Mouse (Mus musculus): ENCODE results near the gene Hsd11b1. TPM values are rescaled to one million over a fixed set of nuclear protein-coding genes. Genes with fewer than 3 reads are reported as not detected.
"Not testable (repeated sequence)": the region's sequence is repeated elsewhere in the genome, so short reads cannot be mapped to it uniquely, and the experiment has no call there.

Gene Hsd11b1
- polyA plus RNA-seq, 1 experiment from 2014 or later: 11.4 TPM

DNA sequence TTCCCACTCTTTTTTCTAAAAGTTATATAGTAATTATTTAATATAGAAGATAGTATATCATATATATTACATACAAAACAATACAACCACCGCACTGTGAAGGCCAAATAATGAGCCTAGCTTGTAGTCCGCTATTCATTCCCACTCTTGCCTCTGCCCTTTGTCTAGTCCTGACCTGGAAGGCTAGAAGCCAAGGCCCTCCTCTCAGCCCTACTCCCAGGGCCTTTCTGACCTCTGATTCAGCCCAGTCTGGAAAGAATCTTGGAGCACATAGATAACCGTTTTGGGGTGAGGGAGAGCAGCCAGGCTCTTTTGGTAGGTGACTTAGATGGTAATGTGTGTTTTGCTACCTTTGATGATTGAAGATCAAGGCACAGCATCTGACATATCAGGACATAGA, 30.1 kb upstream of the Hsd11b1 start:
- no peak for TF ChIP-seq CTCF (IDR thresholded peaks at IDR 0.05; ENCODE audit: low read depth)
- DNase-seq (ENCODE audit: low spot score): no peak
- H3K9me3 ChIP-seq (replicated peaks; ENCODE audit: low read length): no peaks in the 10 kb centered on the region
- WGBS: 77% methylated on average over 3 of the region's 3 CpGs
- no peak overlapping the region for H3K4me2 ChIP-seq (ENCODE audit: low read length)
- H3K36me3 ChIP-seq (ENCODE audit: insufficient read depth, low read length): no peaks in the 10 kb centered on the region
- no peak overlapping the region for H3K9ac ChIP-seq (ENCODE audit: low read depth, low read length)
- H3K4me1 ChIP-seq (replicated peaks; ENCODE audit: insufficient read depth, low read length): no peaks in the 10 kb centered on the region
- no peaks in the 10 kb centered on the region for H3K27me3 ChIP-seq (ENCODE audit: insufficient read depth, low read length)
- no peak overlapping the region for H3K27ac ChIP-seq
- ATAC-seq (replicated peaks; ENCODE audit: low FRiP score, low read depth): no peak
- no peak overlapping the region for H3K4me3 ChIP-seq (replicated peaks; ENCODE audit: low read depth, low read length)

DNA sequence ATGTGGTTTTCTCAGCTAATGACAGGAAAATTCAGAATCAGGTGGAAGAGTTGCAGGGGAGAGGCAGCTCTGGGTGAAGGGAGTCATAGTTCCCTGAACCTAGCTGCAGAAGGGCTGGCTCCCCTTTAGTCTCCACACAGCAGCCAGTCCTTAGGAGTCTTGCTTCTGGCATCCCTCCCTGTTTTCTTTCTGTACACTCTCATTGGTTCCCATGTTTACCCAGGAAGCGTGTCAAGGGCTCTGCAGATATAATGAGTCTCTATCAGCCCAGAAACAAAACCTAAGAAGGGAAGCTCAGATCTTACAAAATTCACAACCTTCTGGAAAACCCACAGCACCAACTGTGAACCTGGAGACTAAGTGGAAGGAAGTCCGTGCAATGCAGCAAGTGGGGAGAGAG, 29.2 kb upstream of the Hsd11b1 start:
- H3K27ac ChIP-seq: no peak overlapping the region
- DNase-seq (ENCODE audit: low spot score): no peak
- no peak overlapping the region for H3K9ac ChIP-seq (ENCODE audit: low read depth, low read length)
- no peaks in the 10 kb centered on the region for H3K36me3 ChIP-seq (ENCODE audit: insufficient read depth, low read length)
- 59% methylated on average over 2 of the region's 2 CpGs for WGBS
- H3K4me3 ChIP-seq (replicated peaks; ENCODE audit: low read depth, low read length): no peak overlapping the region
- no peak overlapping the region for H3K4me2 ChIP-seq (ENCODE audit: low read length)
- H3K9me3 ChIP-seq (replicated peaks; ENCODE audit: low read length): no peaks in the 10 kb centered on the region
- no peaks in the 10 kb centered on the region for H3K27me3 ChIP-seq (ENCODE audit: insufficient read depth, low read length)
- no peak for TF ChIP-seq CTCF (IDR thresholded peaks at IDR 0.05; ENCODE audit: low read depth)
- ATAC-seq (replicated peaks; ENCODE audit: low FRiP score, low read depth): no peak
- no peaks in the 10 kb centered on the region for H3K4me1 ChIP-seq (replicated peaks; ENCODE audit: insufficient read depth, low read length)

DNA sequence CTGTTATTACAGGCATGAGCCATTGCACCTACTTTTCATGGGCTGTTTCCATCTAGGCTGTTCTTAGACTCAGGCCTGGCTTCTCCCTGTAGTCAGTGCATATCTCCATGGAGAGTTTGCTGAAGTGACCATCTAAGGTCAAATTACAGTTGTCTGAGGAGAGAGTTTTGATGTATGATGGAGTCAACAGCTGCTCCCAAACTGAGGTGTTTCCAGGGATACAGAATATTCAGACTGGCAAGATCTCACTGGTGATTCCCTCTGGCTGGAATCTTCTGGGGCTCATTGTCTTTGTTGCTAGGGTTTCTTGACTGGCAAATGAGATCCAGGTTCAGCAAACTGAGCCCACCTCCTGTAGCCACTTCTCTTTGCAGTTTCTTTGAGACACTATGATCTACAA, 26.8 kb upstream of the Hsd11b1 start:
- Histone ChIP-seq H3K4me2 (ENCODE audit: low read length) (no peak overlapping the region), H3K27me3 (ENCODE audit: insufficient read depth, low read length) (no peaks in the 10 kb centered on the region), H3K4me3 (replicated peaks; ENCODE audit: low read depth, low read length) (no peak overlapping the region), H3K27ac (no peak overlapping the region), H3K9me3 (replicated peaks; ENCODE audit: low read length) (no peaks in the 10 kb centered on the region), H3K4me1 (replicated peaks; ENCODE audit: insufficient read depth, low read length) (no peaks in the 10 kb centered on the region), H3K9ac (ENCODE audit: low read depth, low read length) (no peak overlapping the region), H3K36me3 (ENCODE audit: insufficient read depth, low read length) (no peaks in the 10 kb centered on the region)
- no peak for TF ChIP-seq CTCF (IDR thresholded peaks at IDR 0.05; ENCODE audit: low read depth)
- no peak for DNase-seq (ENCODE audit: low spot score)
- no peak for ATAC-seq (replicated peaks; ENCODE audit: low FRiP score, low read depth)

DNA sequence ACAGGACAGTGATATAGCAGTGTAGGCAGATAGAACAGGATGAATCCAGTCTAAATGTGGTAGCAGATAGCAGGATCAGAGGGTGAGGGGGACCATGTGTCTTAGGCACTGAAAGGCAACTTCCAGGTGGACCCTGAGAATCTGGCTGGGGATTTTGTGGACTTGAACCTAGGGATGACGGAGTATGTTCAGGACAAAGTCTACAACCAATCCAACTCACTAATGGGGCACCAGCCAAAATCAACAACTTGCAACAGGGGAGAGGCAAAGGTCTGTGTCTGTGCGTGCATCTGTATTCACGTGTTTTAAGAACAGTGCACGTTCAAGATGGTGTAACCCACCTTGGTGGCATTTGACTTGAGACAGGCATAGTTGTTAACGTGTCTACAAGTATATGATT, 26.0 kb upstream of the Hsd11b1 start:
- ATAC-seq (replicated peaks; ENCODE audit: low FRiP score, low read depth) (no peak), DNase-seq (ENCODE audit: low spot score) (no peak)
- no peaks in the 10 kb centered on the region for H3K27me3 ChIP-seq (ENCODE audit: insufficient read depth, low read length)
- no peaks in the 10 kb centered on the region for H3K4me1 ChIP-seq (replicated peaks; ENCODE audit: insufficient read depth, low read length)
- 72% methylated on average over 5 of the region's 5 CpGs for WGBS
- no peaks in the 10 kb centered on the region for H3K36me3 ChIP-seq (ENCODE audit: insufficient read depth, low read length)
- TF ChIP-seq CTCF (IDR thresholded peaks at IDR 0.05; ENCODE audit: low read depth): no peak
- H3K27ac ChIP-seq: no peak overlapping the region
- no peak overlapping the region for H3K4me2 ChIP-seq (ENCODE audit: low read length)
- no peaks in the 10 kb centered on the region for H3K9me3 ChIP-seq (replicated peaks; ENCODE audit: low read length)
- no peak overlapping the region for H3K4me3 ChIP-seq (replicated peaks; ENCODE audit: low read depth, low read length)
- no peak overlapping the region for H3K9ac ChIP-seq (ENCODE audit: low read depth, low read length)

DNA sequence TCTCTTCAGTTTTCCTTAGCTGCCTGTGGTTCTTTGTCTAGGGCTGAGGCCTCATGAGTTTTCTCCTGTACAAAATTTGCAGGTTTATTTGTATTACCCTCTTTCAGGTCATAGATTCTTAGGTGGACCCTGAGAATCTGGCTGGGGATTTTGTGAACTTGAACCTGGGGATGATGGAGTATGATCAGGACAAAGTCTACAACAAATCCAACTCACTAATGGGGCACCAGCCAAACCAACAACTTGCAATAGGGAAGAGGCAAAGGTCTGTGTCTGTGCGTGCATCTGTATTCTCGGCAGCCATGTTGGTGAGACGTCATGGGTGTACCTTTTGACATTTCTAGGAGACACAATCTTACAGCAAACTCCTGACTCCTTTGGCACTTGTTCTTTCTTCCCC, 25.2 kb upstream of the Hsd11b1 start:
- H3K27me3 ChIP-seq (ENCODE audit: insufficient read depth, low read length): no peaks in the 10 kb centered on the region
- no peak overlapping the region for H3K27ac ChIP-seq
- H3K4me3 ChIP-seq (replicated peaks; ENCODE audit: low read depth, low read length): no peak overlapping the region
- no peaks in the 10 kb centered on the region for H3K36me3 ChIP-seq (ENCODE audit: insufficient read depth, low read length)
- no peak overlapping the region for H3K4me2 ChIP-seq (ENCODE audit: low read length)
- no peaks in the 10 kb centered on the region for H3K9me3 ChIP-seq (replicated peaks; ENCODE audit: low read length)
- no peak for ATAC-seq (replicated peaks; ENCODE audit: low FRiP score, low read depth)
- 86% methylated on average over 3 of the region's 3 CpGs for WGBS
- H3K9ac ChIP-seq (ENCODE audit: low read depth, low read length): no peak overlapping the region
- no peak for TF ChIP-seq CTCF (IDR thresholded peaks at IDR 0.05; ENCODE audit: low read depth)
- no peak for DNase-seq (ENCODE audit: low spot score)
- H3K4me1 ChIP-seq (replicated peaks; ENCODE audit: insufficient read depth, low read length): no peaks in the 10 kb centered on the region

DNA sequence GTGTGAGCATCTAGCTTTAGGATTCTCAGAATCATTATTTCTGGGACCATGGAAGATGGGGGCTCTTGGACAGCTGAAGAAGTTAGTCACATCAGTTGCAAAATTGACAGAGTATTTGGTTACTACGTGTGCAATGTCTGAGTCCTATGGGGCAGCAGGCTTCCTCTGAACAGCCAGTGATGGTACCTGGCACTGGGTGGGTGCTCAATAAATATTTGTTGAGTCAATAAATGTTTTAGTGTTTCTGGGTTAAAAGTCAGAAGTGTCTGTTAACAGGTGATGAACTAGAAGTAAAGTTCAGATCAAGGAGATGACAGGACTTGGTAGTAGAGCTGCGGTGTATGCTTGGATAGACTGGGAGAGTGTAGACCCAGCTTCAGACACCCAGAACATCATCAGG, 23.7 kb upstream of the Hsd11b1 start:
- Histone ChIP-seq H3K4me3 (replicated peaks; ENCODE audit: low read depth, low read length) (no peak overlapping the region), H3K27ac (no peak overlapping the region), H3K9ac (ENCODE audit: low read depth, low read length) (no peak overlapping the region), H3K36me3 (ENCODE audit: insufficient read depth, low read length) (no peaks in the 10 kb centered on the region), H3K4me1 (replicated peaks; ENCODE audit: insufficient read depth, low read length) (no peaks in the 10 kb centered on the region), H3K27me3 (ENCODE audit: insufficient read depth, low read length) (no peaks in the 10 kb centered on the region), H3K9me3 (replicated peaks; ENCODE audit: low read length) (no peaks in the 10 kb centered on the region), H3K4me2 (ENCODE audit: low read length) (no peak overlapping the region)
- ATAC-seq (replicated peaks; ENCODE audit: low FRiP score, low read depth): no peak
- 78% methylated on average over 2 of the region's 2 CpGs for WGBS
- no peak for TF ChIP-seq CTCF (IDR thresholded peaks at IDR 0.05; ENCODE audit: low read depth)
- no peak for DNase-seq (ENCODE audit: low spot score)

DNA sequence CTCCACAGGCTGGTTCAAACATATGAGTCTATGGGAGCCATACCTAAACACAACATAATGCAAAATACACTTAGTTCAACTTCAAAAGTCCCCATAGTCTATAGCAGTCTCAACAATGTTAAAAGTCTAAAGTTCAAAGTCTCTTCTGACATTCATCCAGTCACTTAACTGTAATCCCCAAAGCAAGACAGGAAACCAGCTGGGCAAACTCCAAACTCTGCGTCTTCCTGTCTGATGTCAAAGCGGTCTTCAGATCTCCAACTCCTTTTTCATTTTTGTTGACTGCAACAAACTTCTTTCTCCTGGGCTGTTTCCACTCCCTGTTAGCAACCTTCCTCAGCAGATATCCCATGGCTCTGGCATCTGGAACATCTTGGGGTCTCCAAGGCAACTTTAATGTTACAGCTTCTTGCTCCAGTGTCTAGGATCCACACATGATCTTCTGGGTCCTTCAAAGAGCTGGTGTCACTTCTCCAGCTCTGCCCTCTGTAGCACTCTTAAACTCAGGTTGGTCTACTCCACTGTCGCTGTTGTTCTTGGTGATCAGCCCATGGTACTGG, 22.0 kb upstream of the Hsd11b1 start:
- whole genome bisulfite sequencing: 72% methylated on average over 3 of the region's 3 CpGs
- not testable (repeated sequence) for H3K27ac ChIP-seq

More for the DNA sequence above, 22.0 kb upstream of the Hsd11b1 start:
- not testable (repeated sequence) for H3K4me2 ChIP-seq (ENCODE audit: low read length); ATAC-seq (replicated peaks; ENCODE audit: low FRiP score, low read depth); H3K9me3 ChIP-seq (replicated peaks; ENCODE audit: low read length); H3K36me3 ChIP-seq (ENCODE audit: insufficient read depth, low read length); DNase-seq (ENCODE audit: low spot score); H3K9ac ChIP-seq (ENCODE audit: low read depth, low read length); H3K27me3 ChIP-seq (ENCODE audit: insufficient read depth, low read length); H3K4me1 ChIP-seq (replicated peaks; ENCODE audit: insufficient read depth, low read length); H3K4me3 ChIP-seq (replicated peaks; ENCODE audit: low read depth, low read length)

All from kidney, postnatal 0 days (tissue).